Mouse (Mus musculus): ENCODE data around the gene Mapk13. TPM values are rescaled to one million over a fixed set of nuclear protein-coding genes. Genes with fewer than 3 reads are reported as not detected.
A peak's percentile ranks its signal among the peaks of the same experiment; 100 is the strongest.

The Mapk13 gene
- total and polyA plus RNA-seq, 2 experiments from 2014 or later = 0.65 to 0.78 TPM

GRCm38 (mm10) chr17:28787507-28787906, 18.4 kb downstream of the Mapk13 start:
- WGBS = 97% methylated on average over 12 of the region's 12 CpGs

GRCm38 (mm10) chr17:28797031-28797430, 27.9 kb downstream of the Mapk13 start:
- Histone ChIP-seq H3K9ac (replicated peaks; ENCODE audit: low read depth, low read length) (no peak overlapping the region), H3K4me1 (ENCODE audit: control insufficient read depth, insufficient read depth) (0 out of 2 replicates have a peak, but pooled peaks cover under 1% of the 10 kb centered on the region), H3K4me2 (ENCODE audit: low read depth, low read length) (no peak overlapping the region), H3K36me3 (replicated peaks; ENCODE audit: control insufficient read depth, insufficient read depth, low read length) (no peaks in the 10 kb centered on the region), H3K4me3 (ENCODE audit: low read depth, low read length) (no peak overlapping the region), H3K27ac (ENCODE audit: low read depth) (no peak overlapping the region), H3K27me3 (ENCODE audit: control insufficient read depth, insufficient read depth, low read length) (no peaks in the 10 kb centered on the region), H3K9me3 (replicated peaks; ENCODE audit: control insufficient read depth, low read length) (no peaks in the 10 kb centered on the region)
- WGBS = 82% methylated on average over 4 of the region's 4 CpGs
- ATAC-seq (ENCODE audit: insufficient read depth, low read depth) (no peak), DNase-seq (ENCODE audit: low spot score) (no peak)
- TF ChIP-seq CTCF (IDR thresholded peaks at IDR 0.05; ENCODE audit: low read depth) = no peak
- no peak for TF ChIP-seq EP300 (IDR thresholded peaks at IDR 0.05; ENCODE audit: low read depth)

More at GRCm38 (mm10) chr17:28787507-28787906, 18.4 kb downstream of the Mapk13 start:
- no peak for DNase-seq (ENCODE audit: low spot score)
- no peaks in the 10 kb centered on the region for H3K9me3 ChIP-seq (replicated peaks; ENCODE audit: control insufficient read depth, low read length)
- H3K27ac ChIP-seq (ENCODE audit: low read depth) = no peak overlapping the region
- H3K9ac ChIP-seq (replicated peaks; ENCODE audit: low read depth, low read length) = no peak overlapping the region
- no peaks in the 10 kb centered on the region for H3K4me1 ChIP-seq (ENCODE audit: control insufficient read depth, insufficient read depth)
- H3K36me3 ChIP-seq (replicated peaks; ENCODE audit: control insufficient read depth, insufficient read depth, low read length) = no peaks in the 10 kb centered on the region
- no peak overlapping the region for H3K4me2 ChIP-seq (ENCODE audit: low read depth, low read length)
- TF ChIP-seq EP300 (IDR thresholded peaks at IDR 0.05; ENCODE audit: low read depth) = no peak
- H3K27me3 ChIP-seq (ENCODE audit: control insufficient read depth, insufficient read depth, low read length) = no peaks in the 10 kb centered on the region
- no peak overlapping the region for H3K4me3 ChIP-seq (ENCODE audit: low read depth, low read length)
- no peak for ATAC-seq (ENCODE audit: insufficient read depth, low read depth)

GRCm38 (mm10) chr17:28799291-28800160, 30.4 kb downstream of the Mapk13 start:
- DNase-seq (ENCODE audit: low spot score) = no peak
- peak overlapping the region; percentile 97 for H3K4me2 ChIP-seq (ENCODE audit: low read depth, low read length)
- peaks cover 18% of the 10 kb centered on the region for H3K4me1 ChIP-seq (ENCODE audit: control insufficient read depth, insufficient read depth)
- peak overlapping the region; percentile 95; the same call in 1 of the 2 replicates for H3K4me3 ChIP-seq (ENCODE audit: low read depth, low read length)
- H3K27me3 ChIP-seq (ENCODE audit: control insufficient read depth, insufficient read depth, low read length) = no peaks in the 10 kb centered on the region
- no peak overlapping the region for H3K9ac ChIP-seq (replicated peaks; ENCODE audit: low read depth, low read length)
- no peak overlapping the region for H3K27ac ChIP-seq (ENCODE audit: low read depth)
- 29% methylated on average over 14 of the region's 14 CpGs for WGBS
- no peaks in the 10 kb centered on the region for H3K36me3 ChIP-seq (replicated peaks; ENCODE audit: control insufficient read depth, insufficient read depth, low read length)
- no peak for ATAC-seq (ENCODE audit: insufficient read depth, low read depth)
- no peak for TF ChIP-seq EP300 (IDR thresholded peaks at IDR 0.05; ENCODE audit: low read depth)
- TF ChIP-seq CTCF (IDR thresholded peaks at IDR 0.05; ENCODE audit: low read depth) = no peak
- no peaks in the 10 kb centered on the region for H3K9me3 ChIP-seq (replicated peaks; ENCODE audit: control insufficient read depth, low read length)

- under 1% methylated on average over 15 of the region's 15 CpGs for WGBS
- peak; percentile 2; the same call in 1 of the 2 replicates for ATAC-seq (ENCODE audit: insufficient read depth, low read depth)
These were observed 31.2 kb downstream of the Mapk13 start for GRCm38 (mm10) chr17:28800281-28800670.

DNA sequence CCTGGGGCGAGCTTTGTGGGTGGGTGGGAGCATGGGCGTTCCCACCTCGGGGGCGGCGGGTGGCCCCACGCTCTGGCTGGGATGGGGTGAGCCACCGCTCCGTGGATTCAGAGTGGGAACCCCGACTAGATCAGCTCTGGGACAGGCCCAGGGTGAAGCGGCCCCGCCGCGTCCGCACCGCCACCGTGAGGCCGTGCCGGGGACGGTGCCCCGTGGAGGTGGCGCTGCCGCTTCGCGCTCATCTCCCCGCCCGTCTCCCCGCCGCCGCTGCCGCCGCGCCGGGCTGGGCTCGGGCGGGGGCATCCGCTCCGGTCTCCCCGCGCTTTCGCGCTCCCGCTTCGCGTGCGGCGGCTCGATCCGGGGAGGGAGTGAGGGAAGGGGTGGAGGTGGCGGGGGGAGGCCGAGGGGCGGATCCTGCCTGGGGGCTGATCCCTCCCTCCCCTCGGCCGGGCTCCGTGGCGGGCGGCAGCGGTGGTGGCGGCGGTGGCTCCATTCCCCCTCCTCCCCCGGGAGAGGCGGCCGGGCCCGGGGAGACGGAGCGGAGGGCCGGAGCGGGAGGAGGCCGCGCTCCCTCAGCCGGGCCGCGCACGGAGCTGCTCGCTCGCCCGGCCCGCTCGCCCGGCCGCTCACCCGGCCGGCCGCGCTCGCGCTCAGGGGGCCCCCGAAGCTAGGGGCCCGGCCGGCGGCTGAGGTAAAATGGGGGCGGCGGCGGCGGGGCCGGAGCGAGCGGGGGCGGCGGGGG, 31.7 kb downstream of the Mapk13 start, which contains the start of gene Brpf3:
Gene Brpf3, plus strand, starts transcription at position 420 of the 742 bp plus-strand sequence.
- Histone ChIP-seq H3K27me3 (ENCODE audit: control insufficient read depth, insufficient read depth, low read length) (no peaks in the 10 kb centered on the region), H3K4me1 (ENCODE audit: control insufficient read depth, insufficient read depth) (peaks cover 18% of the 10 kb centered on the region), H3K9ac (replicated peaks; ENCODE audit: low read depth, low read length) (peak within 1 kb of the TSS; percentile 100), H3K27ac (ENCODE audit: low read depth) (peak within 1 kb of the TSS; percentile 99), H3K36me3 (replicated peaks; ENCODE audit: control insufficient read depth, insufficient read depth, low read length) (peaks cover 3% of the 10 kb centered on the region; the same call in 1 of the 2 replicates), H3K4me2 (ENCODE audit: low read depth, low read length) (peak within 1 kb of the TSS; percentile 97), H3K4me3 (ENCODE audit: low read depth, low read length) (peak within 1 kb of the TSS; percentile 95), H3K9me3 (replicated peaks; ENCODE audit: control insufficient read depth, low read length) (no peaks in the 10 kb centered on the region)
- 0% methylated on average over 56 of the region's 99 CpGs for WGBS
- TF ChIP-seq CTCF (IDR thresholded peaks at IDR 0.05; ENCODE audit: low read depth) (peak; percentile 43), EP300 (IDR thresholded peaks at IDR 0.05; ENCODE audit: low read depth) (no peak)
- ATAC-seq (ENCODE audit: insufficient read depth, low read depth) (peak; percentile 77), DNase-seq (ENCODE audit: low spot score) (peak; percentile 65)

More at GRCm38 (mm10) chr17:28800281-28800670, 31.2 kb downstream of the Mapk13 start:
- no peaks in the 10 kb centered on the region for H3K9me3 ChIP-seq (replicated peaks; ENCODE audit: control insufficient read depth, low read length)
- peaks cover 18% of the 10 kb centered on the region for H3K4me1 ChIP-seq (ENCODE audit: control insufficient read depth, insufficient read depth)
- peak overlapping the region; percentile 99 for H3K27ac ChIP-seq (ENCODE audit: low read depth)
- no peaks in the 10 kb centered on the region for H3K36me3 ChIP-seq (replicated peaks; ENCODE audit: control insufficient read depth, insufficient read depth, low read length)
- no peaks in the 10 kb centered on the region for H3K27me3 ChIP-seq (ENCODE audit: control insufficient read depth, insufficient read depth, low read length)
- H3K9ac ChIP-seq (replicated peaks; ENCODE audit: low read depth, low read length) = peak overlapping the region; percentile 100
- no peak for TF ChIP-seq EP300 (IDR thresholded peaks at IDR 0.05; ENCODE audit: low read depth)
- no peak for TF ChIP-seq CTCF (IDR thresholded peaks at IDR 0.05; ENCODE audit: low read depth)
- DNase-seq (ENCODE audit: low spot score) = no peak
- H3K4me3 ChIP-seq (ENCODE audit: low read depth, low read length) = peak overlapping the region; percentile 95
- H3K4me2 ChIP-seq (ENCODE audit: low read depth, low read length) = peak overlapping the region; percentile 97
